Mouse (Mus musculus) heart, adult 18-20 months (tissue): Measurements from ENCODE around the gene Tubd1. TPM values are rescaled to one million over a fixed set of nuclear protein-coding genes. Genes with fewer than 3 reads are reported as not detected.
"Not testable (repeated sequence)": the region's sequence is repeated elsewhere in the genome, so short reads cannot be mapped to it uniquely, and the experiment has no call there.

Experiments used
- DNase-seq, 2 experiments: peaks; one replicate each; pipeline ENCODE4 v3.0.0; 2021 to 2022; ENCODE audit warnings: mixed read lengths in 1 of 2
- long read RNA-seq, 2 experiments: library from polyadenylated mRNA; stranded (forward); transcript quantifications; one replicate each; pipeline ENCODE4 v2.0.0; 2021
- total RNA-seq, 2 experiments: library from RNA; stranded (reverse); gene quantifications; 2 replicates each; pipeline ENCODE4 v1.2.3; 2021

Tubd1 gene
- 1 to 10 TPM; 5.3 TPM for total RNA-seq
- long read RNA-seq, experiment 1, partial matches to known transcripts = 3 of 5 reads
- long read RNA-seq, experiment 1, other reads (novel, unspliced or antisense) = 0 of 5 reads
- long read RNA-seq, experiment 2, partial matches to known transcripts = 0 of 1 reads
- long read RNA-seq, experiment 2, other reads (novel, unspliced or antisense) = 0 of 1 reads

- peak; percentile 99 to 100 for DNase-seq
Observed at GRCm38 (mm10) chr11:86544639-86545299, at the start of gene Tubd1, which contains the start of gene Rps6kb1. Gene Tubd1, plus strand, starts transcription at chr11:86544991. Gene Rps6kb1, minus strand, starts transcription at chr11:86544805.

GRCm38 (mm10) chr11:86497356-86497755, 47.4 kb upstream of the Tubd1 start:
- no peak for DNase-seq

GRCm38 (mm10) chr11:86497908-86498307, 46.9 kb upstream of the Tubd1 start:
- no peak for DNase-seq

GRCm38 (mm10) chr11:86500795-86501194, 44.0 kb upstream of the Tubd1 start:
- no peak for DNase-seq

GRCm38 (mm10) chr11:86503121-86503520, 41.7 kb upstream of the Tubd1 start:
- DNase-seq = no peak

GRCm38 (mm10) chr11:86507334-86507733, 37.5 kb upstream of the Tubd1 start:
- no peak for DNase-seq

GRCm38 (mm10) chr11:86507991-86508390, 36.8 kb upstream of the Tubd1 start:
- no peak for DNase-seq

GRCm38 (mm10) chr11:86516620-86517019, 28.2 kb upstream of the Tubd1 start:
- no peak for DNase-seq

- no peak for DNase-seq
Observed at GRCm38 (mm10) chr11:86517229-86517628, 27.6 kb upstream of the Tubd1 start.

- DNase-seq = no peak
Observed at GRCm38 (mm10) chr11:86519751-86520150, 25.0 kb upstream of the Tubd1 start.

- no peak for DNase-seq
Observed at GRCm38 (mm10) chr11:86527528-86527927, 17.3 kb upstream of the Tubd1 start.

- peak; percentile 13 to 44 for DNase-seq
Observed at GRCm38 (mm10) chr11:86532834-86533233, 12.0 kb upstream of the Tubd1 start.

GRCm38 (mm10) chr11:86533302-86533701, 11.5 kb upstream of the Tubd1 start:
- DNase-seq = not testable (repeated sequence)

- no peak for DNase-seq
Observed at GRCm38 (mm10) chr11:86534201-86534910, 10.4 kb upstream of the Tubd1 start.

GRCm38 (mm10) chr11:86538786-86539185, 6.0 kb upstream of the Tubd1 start:
- no peak for DNase-seq

- DNase-seq = no peak
Observed at GRCm38 (mm10) chr11:86539716-86540475, 4.9 kb upstream of the Tubd1 start.

- no peak for DNase-seq
Observed at GRCm38 (mm10) chr11:86540476-86540845, 4.3 kb upstream of the Tubd1 start.

- no peak for DNase-seq
Observed at GRCm38 (mm10) chr11:86542851-86543250, 1.9 kb upstream of the Tubd1 start.

- DNase-seq = no peak
Observed at GRCm38 (mm10) chr11:86543960-86544638, 692 bp upstream of the Tubd1 start.

- DNase-seq = no peak
Observed at GRCm38 (mm10) chr11:86545556-86545955, 765 bp downstream of the Tubd1 start.

- no peak for DNase-seq
Observed at GRCm38 (mm10) chr11:86547412-86547811, 2.6 kb downstream of the Tubd1 start.

- no peak for DNase-seq
Observed at GRCm38 (mm10) chr11:86553525-86553924, 8.7 kb downstream of the Tubd1 start.
